Mouse (Mus musculus) intestine, embryonic 16.5 days (tissue): ENCODE measurements around the gene Crybg1. TPM values are rescaled to one million over a fixed set of nuclear protein-coding genes. Genes with fewer than 3 reads are reported as not detected.
A peak's percentile ranks its signal among the peaks of the same experiment; 100 is the strongest.

Source experiments
- ATAC-seq: fragments of 200-750 bp; cut with Nextera tagmentation; 2 replicates; pipeline ENCODE4 v1.8.0; 2017; ENCODE audit warnings: moderate TSS enrichment, moderate library complexity
- H3K27ac ChIP-seq: fragments of 300-500 bp; sonication (generic); 2 replicates; pipeline ENCODE4 v1.5.1; 2014; ENCODE audit warnings: mild to moderate bottlenecking, low read length
- H3K27me3 ChIP-seq: fragments of 300-500 bp; sonication (generic); replicated peaks from 2 replicates; pipeline ENCODE4 v1.6.1; 2014; ENCODE audit warnings: low read length, control low read depth, mixed read lengths; ENCODE audit not compliant: control insufficient read depth, insufficient read depth
- H3K36me3 ChIP-seq: fragments of 300-500 bp; sonication (generic); 2 replicates; pipeline ENCODE4 v1.6.1; 2014; ENCODE audit warnings: low read length, control low read depth; ENCODE audit not compliant: control insufficient read depth, insufficient read depth
- H3K4me1 ChIP-seq: fragments of 300-500 bp; sonication (generic); 2 replicates; pipeline ENCODE4 v1.6.1; 2014; ENCODE audit warnings: low read length, control low read depth, mixed read lengths; ENCODE audit not compliant: control insufficient read depth, insufficient read depth
- H3K4me2 ChIP-seq: fragments of 300-500 bp; sonication (generic); 2 replicates; pipeline ENCODE4 v1.6.1; 2014; ENCODE audit warnings: low read depth, low read length, control low read depth
- H3K4me3 ChIP-seq: fragments of 300-500 bp; sonication (generic); 2 replicates; pipeline ENCODE4 v1.5.1; 2014; ENCODE audit warnings: mild to moderate bottlenecking, low read length
- H3K9ac ChIP-seq: fragments of 300-500 bp; sonication (generic); 2 replicates; pipeline ENCODE4 v1.6.1; 2014; ENCODE audit warnings: low read depth, low read length
- H3K9me3 ChIP-seq: fragments of 300-500 bp; sonication (generic); 2 replicates; pipeline ENCODE4 v1.6.1; 2016; ENCODE audit warnings: low read length, control low read depth; ENCODE audit not compliant: control insufficient read depth
- WGBS: fragments of 180-500 bp; shearing (Covaris S2); extraction: QIAGEN DNeasy Blood & Tissue Kit; methylation state at CpG from one replicate; pipeline ENCODE4 v1.1.7; 2014; 5-methylcytosine and 5-hydroxymethylcytosine counted together
- polyA plus RNA-seq: library from polyadenylated mRNA; unstranded; fragments of >200 nt; fragmentation: Nextera tagmentation; extraction: Ambion mirVana; gene quantifications from 2 replicates; pipeline ENCODE4 v1.2.1, GENCODE M21; 2015

The Crybg1 gene
- polyA plus RNA-seq, 1 experiment from 2014 or later: 0.72 TPM

DNA sequence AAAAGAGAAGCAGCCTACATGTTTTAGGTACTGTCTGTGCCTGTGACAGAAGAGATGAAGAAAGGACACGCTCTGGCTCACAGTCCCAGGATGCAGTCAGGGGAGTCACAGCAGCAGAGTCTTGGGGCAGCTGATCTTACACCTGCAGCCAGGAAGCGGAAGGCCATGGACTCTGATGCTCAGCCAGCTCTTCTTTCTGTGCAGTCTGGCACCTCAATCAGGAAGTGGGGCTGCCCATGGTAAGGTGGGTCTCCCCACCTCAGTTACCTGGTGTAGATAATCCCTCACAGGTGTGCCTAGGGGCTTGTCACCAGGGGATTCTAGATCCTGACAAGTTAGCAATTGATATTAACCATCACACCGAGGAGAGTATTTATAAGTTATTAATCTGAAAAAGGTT, 225.6 kb downstream of the Crybg1 start:
- Histone ChIP-seq H3K27me3 (no peaks in the 10 kb centered on the region), H3K4me1 (no peaks in the 10 kb centered on the region), H3K27ac (no peak overlapping the region), H3K9ac (no peak overlapping the region), H3K36me3 (no peaks in the 10 kb centered on the region), H3K4me2 (no peak overlapping the region), H3K4me3 (no peak overlapping the region), H3K9me3 (no peaks in the 10 kb centered on the region)
- no peak for ATAC-seq
- 95% methylated on average over 3 of the region's 3 CpGs for WGBS

DNA sequence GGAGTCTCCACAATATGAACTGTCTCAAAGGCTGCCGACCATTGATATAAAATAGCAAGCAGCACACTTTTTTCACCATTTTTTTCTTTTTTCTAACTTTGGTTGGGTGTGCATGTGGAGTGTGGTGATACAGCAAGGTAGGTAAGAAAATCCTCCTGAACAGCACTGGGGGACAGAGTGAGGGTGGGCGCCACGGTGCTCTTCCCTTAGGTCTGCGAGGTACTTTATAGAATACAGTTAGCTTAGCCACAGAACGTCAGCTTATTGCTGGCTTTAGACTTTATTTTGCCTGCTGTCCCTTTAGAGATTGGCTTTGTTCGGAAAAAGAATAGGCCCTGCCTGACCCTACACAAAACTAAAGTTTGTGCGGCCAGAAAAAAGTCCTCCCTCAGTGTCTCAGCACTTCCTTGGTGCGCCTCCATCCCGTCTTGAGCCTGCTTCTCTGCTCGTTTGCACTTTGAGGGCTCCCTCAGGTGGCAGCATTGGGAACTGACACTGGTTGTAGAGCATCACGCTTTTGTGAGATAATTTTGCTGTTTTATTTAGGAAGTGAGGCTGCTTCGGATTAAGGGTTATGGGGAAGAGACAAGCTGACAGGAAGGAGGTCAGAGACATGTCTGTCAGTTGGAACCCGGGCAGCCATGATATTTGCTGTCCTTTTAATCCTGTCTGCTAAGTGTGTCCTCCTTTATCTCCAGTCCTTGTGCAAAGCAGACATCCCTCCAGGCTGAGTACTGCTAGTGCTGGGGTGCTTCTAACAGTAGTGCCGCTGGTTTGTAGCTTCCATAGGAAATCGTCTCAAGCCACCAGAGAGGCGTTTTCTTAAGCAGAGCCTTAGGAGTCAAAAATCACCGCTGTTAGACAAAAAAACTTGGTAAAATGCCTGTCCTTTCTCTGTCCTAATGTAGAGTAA, 229.7 kb downstream of the Crybg1 start:
- 43% methylated on average over 17 of the region's 17 CpGs for WGBS
- Histone ChIP-seq H3K4me1 (peaks cover 3% of the 10 kb centered on the region; the same call in 1 of the 2 replicates), H3K9ac (no peak overlapping the region), H3K36me3 (no peaks in the 10 kb centered on the region), H3K27ac (no peak overlapping the region), H3K9me3 (no peaks in the 10 kb centered on the region), H3K4me2 (no peak overlapping the region), H3K27me3 (no peaks in the 10 kb centered on the region), H3K4me3 (no peak overlapping the region)
- ATAC-seq: no peak; the same call in 1 of the 2 replicates

DNA sequence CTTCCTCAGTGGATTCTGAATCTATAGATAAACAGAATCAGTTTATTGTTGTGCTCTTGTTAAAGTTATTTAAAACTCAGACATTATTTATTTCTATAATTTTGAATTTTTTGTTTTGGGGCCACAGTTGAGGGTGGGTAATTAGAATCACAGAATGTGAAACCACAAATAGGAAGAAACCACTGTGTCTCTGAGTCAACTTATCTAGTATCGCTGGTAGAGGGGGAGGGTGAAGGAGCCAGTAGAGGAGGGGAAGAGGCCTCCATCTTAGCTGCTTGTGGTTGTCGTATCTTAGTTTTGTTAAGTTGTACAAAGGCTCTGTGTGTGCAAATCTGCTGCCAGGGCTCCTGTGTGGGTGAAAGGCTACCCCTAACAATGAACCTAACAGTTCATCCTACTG, 231.9 kb downstream of the Crybg1 start:
- no peak overlapping the region for H3K4me3 ChIP-seq
- ATAC-seq: no peak
- H3K4me1 ChIP-seq: peaks cover 3% of the 10 kb centered on the region; the same call in 1 of the 2 replicates
- H3K4me2 ChIP-seq: no peak overlapping the region
- H3K36me3 ChIP-seq: no peaks in the 10 kb centered on the region
- no peaks in the 10 kb centered on the region for H3K27me3 ChIP-seq
- 80% methylated on average over 2 of the region's 2 CpGs for WGBS
- no peaks in the 10 kb centered on the region for H3K9me3 ChIP-seq
- no peak overlapping the region for H3K9ac ChIP-seq
- no peak overlapping the region for H3K27ac ChIP-seq

DNA sequence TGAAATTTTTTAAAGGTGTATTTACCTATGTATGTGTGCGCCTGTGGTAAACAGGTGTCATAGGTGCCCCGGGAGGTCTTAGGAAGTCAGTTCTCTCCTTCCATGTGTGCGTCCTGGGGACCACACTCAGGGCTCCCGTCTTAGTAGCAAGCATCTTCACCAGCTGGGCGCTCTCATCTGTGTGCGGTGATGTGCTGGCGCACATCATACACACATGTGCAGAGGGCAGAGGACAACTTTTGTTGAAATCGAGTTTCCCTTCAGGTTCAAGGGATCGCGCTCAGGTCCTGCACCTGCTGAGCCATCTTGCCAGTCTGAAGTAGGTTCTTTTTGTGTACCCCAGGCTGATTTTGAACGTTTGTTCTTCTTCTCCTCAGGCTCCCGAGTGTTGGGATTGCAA, 232.5 kb downstream of the Crybg1 start:
- no peak for ATAC-seq
- H3K9ac ChIP-seq: no peak overlapping the region
- no peaks in the 10 kb centered on the region for H3K36me3 ChIP-seq
- no peak overlapping the region for H3K27ac ChIP-seq
- WGBS: 79% methylated on average over 12 of the region's 12 CpGs
- no peaks in the 10 kb centered on the region for H3K9me3 ChIP-seq
- H3K4me2 ChIP-seq: no peak overlapping the region
- H3K4me3 ChIP-seq: no peak overlapping the region
- H3K4me1 ChIP-seq: peaks cover 3% of the 10 kb centered on the region; the same call in 1 of the 2 replicates
- no peaks in the 10 kb centered on the region for H3K27me3 ChIP-seq

DNA sequence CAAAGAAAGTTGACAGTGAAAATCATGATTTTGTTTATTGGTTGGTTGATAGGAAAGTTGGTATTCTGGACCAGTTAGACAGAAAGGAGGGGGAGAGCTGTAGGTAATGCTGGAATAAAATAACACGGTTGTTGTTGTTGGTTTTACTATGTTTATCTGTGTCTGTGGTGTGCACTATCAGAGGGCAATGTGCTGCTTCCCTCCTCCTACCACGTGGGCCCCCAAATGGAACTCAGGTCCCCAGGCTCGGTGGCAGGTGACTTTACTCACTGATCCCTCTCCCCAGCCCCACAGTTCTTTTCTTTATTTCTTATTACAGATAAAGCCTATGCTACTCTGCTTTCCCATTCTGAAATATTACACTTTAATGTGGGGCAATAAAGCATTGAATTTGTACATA, 236.4 kb downstream of the Crybg1 start:
- H3K27me3 ChIP-seq: no peaks in the 10 kb centered on the region
- no peak overlapping the region for H3K9ac ChIP-seq
- H3K4me1 ChIP-seq: peaks cover 3% of the 10 kb centered on the region; the same call in 1 of the 2 replicates
- 76% methylated on average over 3 of the region's 3 CpGs for WGBS
- no peaks in the 10 kb centered on the region for H3K9me3 ChIP-seq
- no peaks in the 10 kb centered on the region for H3K36me3 ChIP-seq
- no peak overlapping the region for H3K27ac ChIP-seq
- no peak overlapping the region for H3K4me2 ChIP-seq
- H3K4me3 ChIP-seq: no peak overlapping the region
- no peak for ATAC-seq

DNA sequence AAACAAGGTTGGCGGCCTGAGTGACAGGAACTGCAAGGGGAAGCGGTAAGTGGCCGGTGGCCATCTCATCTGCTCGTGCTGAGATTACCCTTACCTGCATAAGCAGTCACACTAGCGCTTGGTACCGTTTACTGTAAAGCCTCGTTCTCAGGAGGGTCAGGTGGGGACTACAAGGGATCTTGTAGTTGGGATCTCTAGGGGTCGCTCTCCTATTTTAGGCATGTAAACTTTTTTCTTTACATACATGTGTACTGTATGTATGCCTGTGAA, 237.8 kb downstream of the Crybg1 start:
- Histone ChIP-seq H3K36me3 (no peaks in the 10 kb centered on the region), H3K9ac (no peak overlapping the region), H3K27me3 (no peaks in the 10 kb centered on the region), H3K9me3 (no peaks in the 10 kb centered on the region), H3K4me1 (no peaks in the 10 kb centered on the region), H3K27ac (no peak overlapping the region), H3K4me2 (no peak overlapping the region), H3K4me3 (no peak overlapping the region)
- ATAC-seq: no peak
- 88% methylated on average over 8 of the region's 8 CpGs for WGBS

DNA sequence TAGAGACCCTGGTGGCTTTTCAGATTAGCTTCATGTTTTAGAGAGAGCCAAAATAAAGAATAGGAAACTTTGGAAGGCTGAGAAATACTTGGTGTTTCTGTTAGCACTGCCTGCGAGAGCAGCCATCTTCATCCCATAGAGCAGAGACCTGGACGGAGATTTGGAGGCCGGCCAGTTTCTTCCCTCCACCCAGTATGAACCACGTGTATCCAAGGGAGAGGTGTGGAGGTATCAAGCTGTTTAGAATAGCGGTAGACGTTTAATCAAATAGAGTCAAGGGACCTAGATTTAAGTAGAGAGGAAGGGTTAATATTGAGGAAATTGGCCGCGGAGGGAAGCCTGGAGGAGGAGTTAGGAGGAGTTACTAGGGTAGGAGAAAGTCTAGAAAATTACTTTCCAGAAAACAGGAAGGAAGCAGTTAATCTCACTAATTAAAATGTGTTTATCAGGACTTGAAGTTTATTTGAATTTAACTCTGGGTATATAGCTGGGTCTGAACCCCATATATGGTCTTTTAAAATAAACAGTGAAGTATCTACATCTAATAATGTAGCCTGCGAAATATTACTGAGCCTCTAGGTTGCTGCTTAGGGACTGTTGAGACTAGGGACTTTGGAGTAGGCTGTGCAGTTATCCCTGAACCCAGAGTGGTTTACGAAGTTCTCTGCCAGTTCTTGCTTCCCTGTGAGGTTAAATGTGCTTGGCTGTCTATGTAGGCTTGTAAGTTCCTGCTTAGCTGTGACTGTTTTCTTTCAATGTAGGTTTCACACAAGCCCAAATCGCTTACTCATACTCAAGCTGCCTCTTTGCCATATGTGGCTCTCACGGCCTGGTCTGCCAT, 238.4 kb downstream of the Crybg1 start:
- Histone ChIP-seq H3K9ac (no peak overlapping the region), H3K27me3 (no peaks in the 10 kb centered on the region), H3K9me3 (no peaks in the 10 kb centered on the region), H3K27ac (no peak overlapping the region), H3K4me1 (no peaks in the 10 kb centered on the region), H3K36me3 (no peaks in the 10 kb centered on the region), H3K4me3 (no peak overlapping the region), H3K4me2 (no peak overlapping the region)
- WGBS: 77% methylated on average over 12 of the region's 12 CpGs
- no peak for ATAC-seq

DNA sequence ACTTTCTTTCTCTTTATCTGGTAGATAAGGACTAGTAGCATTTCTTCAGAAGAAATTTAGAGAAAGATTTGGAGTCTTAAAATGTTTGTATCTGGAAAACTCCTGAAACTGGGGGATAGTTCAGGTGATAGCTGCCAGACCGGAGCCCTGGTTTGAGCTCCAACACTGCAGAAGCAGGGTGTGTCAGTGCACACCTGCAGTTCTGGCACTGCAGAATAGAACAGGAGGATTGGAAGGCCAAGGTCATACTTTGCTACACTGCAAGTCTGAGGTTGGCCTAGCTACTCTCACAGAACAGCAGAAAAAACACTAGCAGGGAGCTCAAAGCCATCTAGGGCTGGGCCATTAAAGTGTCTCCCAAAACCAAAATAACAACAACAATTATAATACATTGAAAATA, 244.1 kb downstream of the Crybg1 start:
- Histone ChIP-seq H3K4me3 (no peak overlapping the region), H3K27me3 (no peaks in the 10 kb centered on the region), H3K9me3 (no peaks in the 10 kb centered on the region), H3K36me3 (no peaks in the 10 kb centered on the region), H3K4me1 (peaks cover 7% of the 10 kb centered on the region), H3K27ac (no peak overlapping the region), H3K4me2 (no peak overlapping the region), H3K9ac (no peak overlapping the region)
- WGBS: 59% methylated on average over 1 of the region's 1 CpGs
- ATAC-seq: peak; percentile 52; the same call in 1 of the 2 replicates

DNA sequence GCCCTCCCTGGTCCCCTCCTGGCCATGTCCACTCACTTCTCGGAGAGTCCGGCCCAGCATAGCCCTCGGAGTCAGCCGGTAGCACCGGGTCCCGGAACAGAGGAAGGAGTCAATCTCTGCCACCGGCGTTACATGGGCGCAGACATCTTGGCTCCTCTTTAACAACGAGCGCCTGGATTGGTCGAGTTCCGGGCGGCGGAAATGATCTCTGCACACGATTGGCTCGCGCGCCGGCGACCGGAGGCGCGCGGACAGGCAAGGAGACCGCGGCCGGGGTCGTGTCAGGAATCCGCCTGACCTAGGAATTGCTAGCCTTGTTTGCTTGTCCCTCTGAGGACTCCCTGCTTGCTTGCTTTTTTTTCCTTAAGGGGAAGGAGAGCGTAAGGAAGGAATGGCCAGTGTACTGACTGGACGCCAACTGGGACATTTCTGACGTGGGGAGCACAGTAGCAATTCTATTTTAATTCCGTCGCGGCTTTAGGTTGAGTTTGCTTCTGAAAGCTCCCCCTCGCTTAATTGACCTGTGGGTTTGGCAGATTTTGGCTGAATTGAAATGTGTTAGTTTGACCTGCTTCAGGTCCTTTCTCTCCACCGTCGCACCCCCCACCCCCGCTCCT, 247.0 kb downstream of the Crybg1 start, which contains the start of the genes Qrsl1 and Rtn4ip1:
Gene Qrsl1 (minus strand): TSS at position 168 of the 617 bp plus-strand sequence.
Gene Rtn4ip1 (plus strand): TSS at position 230 of the 617 bp plus-strand sequence.
- Histone ChIP-seq H3K27ac (no peak within 1 kb of the TSS), H3K4me1 (peaks cover 7% of the 10 kb centered on the region), H3K9me3 (no peaks in the 10 kb centered on the region), H3K4me2 (peak within 1 kb of the TSS; percentile 53), H3K36me3 (no peaks in the 10 kb centered on the region), H3K27me3 (no peaks in the 10 kb centered on the region), H3K9ac (peak within 1 kb of the TSS; percentile 79), H3K4me3 (peak within 1 kb of the TSS; percentile 76)
- under 1% methylated on average over 40 of the region's 40 CpGs for WGBS
- ATAC-seq: peak; percentile 97
